Comparison of ENCODE assay signal across 9 mouse cellular contexts in the genomic region with DNA sequence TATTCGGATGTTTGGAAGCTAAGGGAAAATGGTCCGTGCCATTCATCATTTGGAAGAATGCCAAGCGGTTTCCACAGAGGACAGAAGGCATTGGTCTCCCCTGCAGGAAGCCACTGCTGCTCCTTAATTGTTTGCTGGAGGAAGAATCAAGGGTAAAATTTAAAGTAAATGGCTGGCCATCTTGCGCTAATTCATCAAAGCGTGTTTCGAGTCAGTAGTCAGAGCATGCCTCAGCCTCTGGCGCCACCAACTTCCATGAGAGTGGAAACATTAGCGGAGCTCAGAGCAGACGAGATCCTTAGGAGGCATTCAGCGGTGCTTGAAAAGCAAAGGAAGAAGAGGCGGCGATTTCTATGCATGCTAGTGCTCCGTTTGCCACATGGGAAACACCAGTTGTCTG.
DNase-seq lines count a peak whose midpoint lies in the region; ATAC-seq lines count a peak whose summit lies in the region.
"Had no signal": no experiment of that assay in that cellular context is flagged by ENCODE, and none has a peak within 500 bp of the region (broad histone marks: within the 10 kb centered on the region; RNA-seq: fewer than 3 reads in every experiment).

No protein-coding gene starts in this region.

- no peaks in the 10 kb centered on the region for H3K36me3 ChIP-seq in neural tube, embryonic 11.5 days (ENCODE audit: control insufficient read depth, insufficient read depth, low read length)
- H3K36me3 ChIP-seq: stomach, embryonic 15.5 days had no signal

- H3K4me2 ChIP-seq in neural tube, embryonic 11.5 days (ENCODE audit: low read depth): no peak overlapping the region
- H3K4me2 ChIP-seq: stomach, embryonic 15.5 days had no signal

- H3K9ac ChIP-seq in neural tube, embryonic 11.5 days (ENCODE audit: low read length): no peak overlapping the region
- H3K9ac ChIP-seq: stomach, embryonic 15.5 days had no signal

- no peaks in the 10 kb centered on the region for H3K27me3 ChIP-seq in neural tube, embryonic 11.5 days (ENCODE audit: control insufficient read depth, insufficient read depth, low read length)
- H3K27me3 ChIP-seq: stomach, embryonic 15.5 days had no signal

- H3K9me3 ChIP-seq in neural tube, embryonic 11.5 days (ENCODE audit: control insufficient read depth, low read length): no peaks in the 10 kb centered on the region
- H3K9me3 ChIP-seq: stomach, embryonic 15.5 days had no signal

- ATAC-seq in neural tube, embryonic 11.5 days (ENCODE audit: insufficient read depth, low FRiP score, low TSS enrichment): peak; percentile 35; the same call in 1 of the 2 replicates
- no peak for ATAC-seq in monocyte, adult 5-6 weeks (replicated peaks; ENCODE audit: insufficient number of reproducible peaks, low FRiP score, low TSS enrichment, poor library complexity, severe bottlenecking)

- H3K27ac ChIP-seq in neural tube, embryonic 11.5 days (ENCODE audit: low read depth, low read length): no peak overlapping the region
- H3K27ac ChIP-seq: stomach, embryonic 15.5 days had no signal

- DNase-seq in neural tube, embryonic 11.5 days (ENCODE audit: low spot score): peak; percentile 23
- DNase-seq in neural tube, embryonic 10.5 days (ENCODE audit: extremely low spot score, low spot score): no peak
- peak; percentile 23 to 32 for DNase-seq in frontal cortex, postnatal 36 days (ENCODE audit: low spot score in 2 of 2)
- peak; percentile 71 for DNase-seq in left cerebral cortex, postnatal 4 days
- no peak for DNase-seq in B cell, adult 2 months
- DNase-seq in thymus, postnatal 14 days: no peak
- DNase-seq in lung, postnatal 14 days: no peak

- H3K4me1 ChIP-seq in neural tube, embryonic 11.5 days (ENCODE audit: control insufficient read depth, insufficient read depth, low read length): no peaks in the 10 kb centered on the region
- H3K4me1 ChIP-seq: stomach, embryonic 15.5 days had no signal

- H3K4me3 ChIP-seq in neural tube, embryonic 11.5 days (ENCODE audit: low read depth, low read length): no peak overlapping the region
- H3K4me3 ChIP-seq: stomach, embryonic 15.5 days had no signal

- intact Hi-C loops in left cerebral cortex, postnatal 4 days (cut with DNase I): no loop called here

- 81% methylated on average over 13 of the region's 13 CpGs for WGBS in neural tube, embryonic 11.5 days

Comparison
In these comparisons a context has a peak if more than half of its experiments do, and no peak if none do; other contexts are left out.
1. DNase-seq: peak in neural tube, embryonic 11.5 days (single experiment), frontal cortex, postnatal 36 days (2 of 2) and left cerebral cortex, postnatal 4 days (single experiment); none in neural tube, embryonic 10.5 days (single experiment), B cell, adult 2 months (0 of 2), thymus, postnatal 14 days (single experiment) and lung, postnatal 14 days (single experiment).